Mouse (Mus musculus) heart, adult 8-10 months (tissue): ENCODE measurements around the gene Bicd1. TPM values are rescaled to one million over a fixed set of nuclear protein-coding genes. Genes with fewer than 3 reads are reported as not detected.
A peak's percentile ranks its signal among the peaks of the same experiment; 100 is the strongest.
"Not testable (repeated sequence)": the region's sequence is repeated elsewhere in the genome, so short reads cannot be mapped to it uniquely, and the experiment has no call there.

Experiments used
- DNase-seq: peaks from one replicate; pipeline ENCODE4 v3.0.0; 2022; ENCODE audit warnings: low spot score
- total RNA-seq, 4 experiments: library from RNA; stranded (reverse); gene quantifications; 2 replicates each; pipeline ENCODE4 v1.2.4; 2022

Bicd1 gene
- total RNA-seq = 1 to 10 TPM; 4.0 to 8.2 (median 4.6) TPM

- peak; percentile 51 for DNase-seq
Observed at GRCm38 (mm10) chr6:149408833-149409332, at the start of gene Bicd1. Gene Bicd1 (plus strand): TSS chr6:149408886.

- DNase-seq = not testable (repeated sequence)
Observed at GRCm38 (mm10) chr6:149362533-149362932, 46.2 kb upstream of the Bicd1 start.

GRCm38 (mm10) chr6:149365975-149366374 lies 42.7 kb upstream of the Bicd1 start:
- DNase-seq = not testable (repeated sequence)

GRCm38 (mm10) chr6:149366403-149366802 lies 42.3 kb upstream of the Bicd1 start:
- no peak for DNase-seq

GRCm38 (mm10) chr6:149374986-149375457 lies 33.7 kb upstream of the Bicd1 start:
- DNase-seq = peak; percentile 84

- no peak for DNase-seq
Observed at GRCm38 (mm10) chr6:149383531-149383930, 25.2 kb upstream of the Bicd1 start.

GRCm38 (mm10) chr6:149386389-149386788 lies 22.3 kb upstream of the Bicd1 start:
- DNase-seq = no peak

- DNase-seq = not testable (repeated sequence)
Observed at GRCm38 (mm10) chr6:149389626-149390025, 19.1 kb upstream of the Bicd1 start.

- no peak for DNase-seq
Observed at GRCm38 (mm10) chr6:149399396-149399795, 9.3 kb upstream of the Bicd1 start.

GRCm38 (mm10) chr6:149409341-149409740 lies 655 bp downstream of the Bicd1 start:
- no peak for DNase-seq

GRCm38 (mm10) chr6:149409845-149410244 lies 1.2 kb downstream of the Bicd1 start:
- no peak for DNase-seq

- no peak for DNase-seq
Observed at GRCm38 (mm10) chr6:149413256-149413655, 4.6 kb downstream of the Bicd1 start.

- no peak for DNase-seq
Observed at GRCm38 (mm10) chr6:149424748-149425147, 16.1 kb downstream of the Bicd1 start.

GRCm38 (mm10) chr6:149439140-149439539 lies 30.5 kb downstream of the Bicd1 start:
- no peak for DNase-seq

GRCm38 (mm10) chr6:149442884-149443283 lies 34.2 kb downstream of the Bicd1 start:
- no peak for DNase-seq

GRCm38 (mm10) chr6:149445854-149446253 lies 37.2 kb downstream of the Bicd1 start:
- no peak for DNase-seq

GRCm38 (mm10) chr6:149457324-149457723 lies 48.6 kb downstream of the Bicd1 start:
- no peak for DNase-seq

- DNase-seq = no peak
Observed at GRCm38 (mm10) chr6:149460971-149461370, 52.3 kb downstream of the Bicd1 start.

GRCm38 (mm10) chr6:149471477-149471876 lies 62.8 kb downstream of the Bicd1 start:
- no peak for DNase-seq

GRCm38 (mm10) chr6:149472441-149472840 lies 63.8 kb downstream of the Bicd1 start:
- not testable (repeated sequence) for DNase-seq

GRCm38 (mm10) chr6:149481868-149482267 lies 73.2 kb downstream of the Bicd1 start:
- not testable (repeated sequence) for DNase-seq

- no peak for DNase-seq
Observed at GRCm38 (mm10) chr6:149494662-149495061, 86.0 kb downstream of the Bicd1 start.

- no peak for DNase-seq
Observed at GRCm38 (mm10) chr6:149495925-149496324, 87.2 kb downstream of the Bicd1 start.
